Mouse (Mus musculus) cerebellum, adult 9-11 months (tissue): ENCODE measurements at regions not wholly inside any gene's neighbourhood (a gene's known extent, or its start where the extent isn't known, plus 50 kb on each side); places are given as distances from the start of the nearest gene placed in this dataset.
"Not testable (repeated sequence)": the region's sequence is repeated elsewhere in the genome, so short reads cannot be mapped to it uniquely, and the experiment has no call there.

ENCODE experiments used
- DNase-seq: peaks from one replicate; pipeline ENCODE4 v3.0.0; 2022

- DNase-seq: peak; percentile 17
Observed at GRCm38 (mm10) chr14:33691690-33692089, 102.7 kb downstream of the Ptpn20 start.

GRCm38 (mm10) chr14:33694224-33694623 is 105.2 kb downstream of the Ptpn20 start:
- no peak for DNase-seq

DNA sequence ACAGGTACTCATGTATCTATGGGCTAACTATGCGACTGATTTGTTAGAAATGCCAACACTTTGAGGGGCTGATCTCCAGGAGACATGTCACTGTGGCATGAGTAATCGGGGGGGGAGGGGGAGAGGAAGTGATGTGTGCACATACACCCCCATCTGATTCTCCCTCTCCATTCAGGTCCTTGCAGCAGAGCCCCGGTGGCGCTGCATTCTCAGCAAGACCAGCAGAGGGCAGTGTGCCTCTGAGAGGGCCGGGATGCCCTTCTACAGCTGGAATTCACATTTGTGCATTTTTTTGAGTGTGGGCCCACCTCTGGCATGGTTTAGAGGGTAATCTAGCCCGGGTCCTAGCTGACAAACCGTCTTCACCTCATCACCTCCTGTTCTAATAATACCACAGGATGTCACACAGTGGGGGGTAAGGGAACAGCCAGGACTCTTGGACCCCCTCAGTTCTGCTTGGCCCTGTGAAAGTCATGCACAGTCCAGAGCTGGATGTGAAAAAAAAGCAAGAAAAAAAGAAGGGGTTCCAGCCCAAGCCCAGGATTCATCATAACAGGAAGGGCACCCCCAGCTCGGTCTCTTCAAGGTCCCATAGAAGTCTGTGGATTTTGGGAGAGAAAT is 106.5 kb downstream of the Ptpn20 start:
- DNase-seq: peak; percentile 18

- no peak for DNase-seq
Observed at GRCm38 (mm10) chr14:33696817-33697216, 107.8 kb downstream of the Ptpn20 start.

DNA sequence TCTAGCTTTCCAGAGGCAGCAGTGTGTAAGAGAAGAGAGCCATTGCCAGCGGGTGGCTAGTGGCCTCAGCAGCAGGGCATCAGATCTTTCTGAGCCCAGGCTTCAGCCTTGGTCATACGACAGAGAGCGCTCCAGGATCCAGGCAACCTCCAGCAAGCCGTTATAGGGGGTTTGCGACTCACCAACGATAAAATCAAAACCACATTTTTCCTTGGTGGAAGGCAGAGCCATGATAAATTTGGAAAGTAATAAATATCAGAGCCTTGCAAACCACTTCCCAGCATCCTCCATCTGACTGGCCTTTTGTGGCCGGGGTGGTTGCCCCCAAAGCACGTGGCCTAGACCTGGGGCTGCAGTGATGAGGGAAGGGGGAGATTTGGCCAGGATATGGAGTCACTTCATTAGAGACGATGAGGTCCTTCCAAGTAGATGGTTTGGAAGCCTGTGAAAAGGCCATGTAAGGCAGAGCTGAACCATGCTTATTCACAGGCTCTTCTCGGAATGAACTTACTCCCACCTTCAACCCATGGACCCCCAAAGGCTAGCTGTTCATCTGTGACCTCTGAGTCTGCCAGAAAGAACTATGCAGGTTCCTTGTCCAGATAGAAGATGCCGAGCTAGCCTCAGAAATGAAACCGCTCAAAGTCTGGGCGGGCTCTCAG is 110.9 kb downstream of the Ptpn20 start:
- no peak for DNase-seq

DNA sequence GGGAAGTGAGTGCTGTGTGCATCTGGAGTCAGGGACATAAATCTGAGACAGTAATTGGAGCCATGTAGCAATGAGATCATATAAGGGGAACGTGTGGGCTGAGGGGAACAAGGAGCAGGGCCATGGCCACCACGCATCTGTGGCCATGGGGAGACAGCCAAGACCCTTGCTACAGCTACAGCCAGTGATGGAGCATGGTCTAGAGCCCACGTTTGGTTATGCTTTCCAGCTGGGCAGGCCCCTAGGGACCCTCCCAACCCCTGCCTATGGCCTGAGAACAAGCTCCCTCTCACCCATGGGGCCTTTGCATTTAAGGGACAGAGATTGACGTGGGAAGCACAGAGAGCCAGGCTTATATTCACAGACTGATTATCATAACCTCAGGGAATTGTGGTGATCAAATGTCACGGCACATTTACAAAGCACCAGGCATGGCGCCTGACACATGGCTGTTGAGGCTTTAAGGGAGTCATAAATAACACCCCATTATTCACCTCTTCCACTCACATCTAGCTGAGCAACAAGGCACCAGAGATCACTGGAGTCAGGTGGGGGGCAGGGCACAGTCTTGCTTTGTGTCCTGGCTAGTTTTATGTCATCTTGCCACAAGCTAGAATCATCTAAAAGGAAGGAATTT is 118.8 kb downstream of the Ptpn20 start:
- DNase-seq: no peak

DNA sequence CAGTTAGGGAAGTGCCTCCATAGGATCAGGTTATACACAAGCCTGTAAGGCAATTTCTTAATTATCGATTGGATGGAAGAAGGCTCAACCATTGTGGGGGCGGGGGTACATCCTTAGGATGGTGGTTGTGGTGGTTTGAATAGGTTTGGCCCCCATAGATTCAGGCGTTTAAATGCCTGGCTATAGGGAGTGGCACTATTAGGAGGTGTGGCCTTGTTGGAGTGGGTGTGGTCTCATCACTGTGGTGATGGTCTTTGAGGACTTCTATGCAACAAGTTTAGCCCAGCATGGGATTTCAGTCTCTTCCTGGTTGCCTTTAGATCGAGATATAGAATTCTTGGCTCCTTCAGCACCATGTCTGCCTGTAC is 119.3 kb downstream of the Ptpn20 start:
- no peak for DNase-seq

GRCm38 (mm10) chr14:33712458-33712857 is 123.5 kb downstream of the Ptpn20 start:
- DNase-seq: no peak

DNA sequence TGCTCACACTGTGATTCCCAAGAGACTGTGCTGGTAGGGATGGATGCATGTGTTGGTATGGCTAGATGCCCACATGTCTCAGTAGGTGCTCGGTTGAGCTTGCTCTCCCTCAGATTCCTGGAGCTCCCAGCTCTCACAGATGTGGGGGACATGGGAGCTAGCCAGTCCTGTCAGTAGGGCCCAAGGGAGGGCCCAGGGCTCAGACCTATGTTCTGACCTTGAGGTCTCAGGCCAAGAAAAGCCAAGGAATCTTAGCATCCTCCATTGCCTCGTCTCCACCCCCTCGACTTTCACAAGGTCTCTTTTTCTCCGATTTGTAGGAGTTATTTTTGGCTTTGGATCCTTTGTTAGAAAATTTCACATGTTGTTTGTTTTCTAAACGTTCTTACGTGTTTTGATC is 130.6 kb downstream of the Ptpn20 start:
- DNase-seq: no peak

DNA sequence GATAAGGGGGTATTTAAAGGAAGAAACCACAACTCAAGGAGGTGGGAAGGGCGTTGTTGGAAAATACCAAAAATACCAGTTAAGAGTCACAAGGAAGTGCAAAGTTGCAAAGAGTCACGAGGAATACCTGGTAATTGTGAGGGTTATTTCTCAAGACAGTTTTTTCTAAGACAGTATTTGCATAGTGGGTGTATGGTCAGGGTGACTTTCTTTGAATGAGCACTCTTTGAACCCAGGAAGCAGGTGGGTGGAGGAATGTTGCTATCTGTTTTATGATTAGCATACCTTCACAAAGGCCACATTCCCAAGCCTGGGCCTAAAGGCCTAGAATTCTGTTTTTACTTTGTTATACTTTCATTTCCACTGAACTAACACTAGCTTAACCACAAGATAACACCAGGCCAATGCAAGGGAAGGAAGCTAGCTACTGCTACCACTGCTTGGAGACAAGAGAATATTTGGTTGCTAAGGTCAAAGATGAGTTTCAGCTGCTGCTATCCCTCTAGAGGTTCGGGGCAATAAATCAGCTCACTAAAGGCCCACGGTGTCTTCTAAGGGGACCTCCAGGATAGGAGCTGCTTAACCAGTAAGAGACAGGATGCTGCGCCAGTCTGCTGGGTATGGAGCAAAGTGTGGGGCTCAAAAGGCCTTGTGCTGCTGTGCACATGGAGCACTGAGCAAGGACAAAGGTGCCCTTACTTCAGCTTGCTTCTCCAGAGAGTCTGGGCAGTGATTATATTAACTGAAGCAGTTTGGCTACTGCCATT is 133.6 kb downstream of the Ptpn20 start:
- not testable (repeated sequence) for DNase-seq

GRCm38 (mm10) chr14:33726500-33726899 is 137.5 kb downstream of the Ptpn20 start:
- no peak for DNase-seq

GRCm38 (mm10) chr14:33729115-33729884 is 140.3 kb downstream of the Ptpn20 start:
- DNase-seq: no peak

GRCm38 (mm10) chr14:33732698-33733097 is 143.7 kb downstream of the Ptpn20 start:
- peak; percentile 7 for DNase-seq

GRCm38 (mm10) chr14:33734446-33735043 is 145.5 kb downstream of the Ptpn20 start:
- peak; percentile 58 for DNase-seq

DNA sequence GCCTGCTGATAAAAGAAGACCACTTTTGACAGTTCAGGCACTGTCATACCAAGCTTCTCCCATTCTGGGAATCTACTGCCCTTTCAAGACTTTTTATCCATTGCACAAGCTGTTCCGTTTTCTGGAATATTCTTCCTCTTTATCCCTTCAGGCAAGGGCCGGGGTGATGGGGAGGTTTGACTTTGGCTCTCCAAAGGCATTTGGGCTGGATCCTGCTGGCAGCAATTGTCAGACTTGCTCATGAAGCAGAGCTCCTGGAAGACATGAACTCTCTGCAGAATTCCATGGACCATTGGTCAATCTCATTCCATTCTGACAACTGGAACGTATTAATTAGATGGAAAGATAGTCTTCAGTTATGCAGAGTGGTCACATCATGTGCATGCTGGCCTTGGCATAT is 146.6 kb downstream of the Ptpn20 start:
- no peak for DNase-seq

- DNase-seq: peak; percentile 11
Observed at GRCm38 (mm10) chr14:33746181-33746580, 157.2 kb downstream of the Ptpn20 start.

GRCm38 (mm10) chr14:33759656-33760055 is 163.7 kb upstream of the Gdf10 start:
- no peak for DNase-seq

DNA sequence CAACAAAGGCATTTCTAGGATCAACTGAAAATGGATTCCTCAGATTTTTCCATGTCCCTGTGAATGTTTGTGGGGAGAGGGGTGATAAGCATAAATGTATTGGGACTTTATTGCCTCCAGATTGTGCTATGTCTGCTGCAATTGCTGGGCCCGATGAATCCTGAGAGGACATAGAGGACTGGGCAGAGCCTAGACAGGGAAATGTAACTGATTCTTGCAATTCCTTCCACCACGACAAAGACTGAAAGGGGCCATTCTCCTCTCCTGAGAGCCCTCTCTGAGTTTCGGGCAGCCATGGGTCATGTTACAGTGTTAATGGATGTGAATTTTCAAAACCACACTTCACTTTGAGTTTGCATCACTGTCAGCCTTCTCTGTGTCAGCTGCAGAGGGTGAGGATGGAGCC is 159.7 kb upstream of the Gdf10 start:
- DNase-seq: no peak

DNA sequence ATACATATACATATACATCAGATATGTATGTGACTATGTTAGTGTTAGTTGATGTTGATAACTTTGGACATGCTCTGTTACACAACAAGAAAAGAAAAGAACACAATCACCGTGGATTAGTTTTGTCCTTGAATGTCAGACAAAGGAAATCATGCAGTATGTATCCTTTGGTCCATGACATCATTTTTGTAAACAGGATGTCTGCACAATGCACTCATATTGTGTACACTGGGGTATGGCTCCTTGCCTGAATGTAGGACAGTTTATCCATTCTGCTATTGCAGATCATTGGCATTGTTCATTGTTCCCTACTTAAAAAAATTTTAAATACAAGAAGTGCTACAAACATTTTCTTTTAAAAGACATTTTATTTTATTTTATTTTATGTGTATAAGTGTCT is 157.6 kb upstream of the Gdf10 start:
- no peak for DNase-seq

DNA sequence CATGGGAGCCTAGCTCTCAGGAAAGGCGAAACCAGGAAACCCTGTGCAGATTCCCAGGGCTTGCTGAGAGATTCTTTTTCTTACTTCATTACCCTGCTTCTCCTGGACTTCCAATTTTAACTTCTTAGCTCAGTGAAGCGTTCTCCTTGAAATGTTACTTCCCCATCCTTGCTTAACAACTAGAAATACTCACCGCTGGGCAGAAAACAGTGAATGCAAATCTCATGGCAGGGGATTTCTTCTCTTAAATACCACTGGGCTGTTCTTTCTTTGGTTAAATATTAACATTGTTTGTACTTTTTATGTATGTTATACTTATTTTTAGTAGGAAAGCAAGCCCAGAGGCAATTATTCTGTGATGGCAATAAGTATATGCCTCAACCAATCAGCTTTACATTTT is 151.0 kb upstream of the Gdf10 start:
- no peak for DNase-seq

- no peak for DNase-seq
Observed at GRCm38 (mm10) chr14:33789556-33789955, 133.8 kb upstream of the Gdf10 start.

DNA sequence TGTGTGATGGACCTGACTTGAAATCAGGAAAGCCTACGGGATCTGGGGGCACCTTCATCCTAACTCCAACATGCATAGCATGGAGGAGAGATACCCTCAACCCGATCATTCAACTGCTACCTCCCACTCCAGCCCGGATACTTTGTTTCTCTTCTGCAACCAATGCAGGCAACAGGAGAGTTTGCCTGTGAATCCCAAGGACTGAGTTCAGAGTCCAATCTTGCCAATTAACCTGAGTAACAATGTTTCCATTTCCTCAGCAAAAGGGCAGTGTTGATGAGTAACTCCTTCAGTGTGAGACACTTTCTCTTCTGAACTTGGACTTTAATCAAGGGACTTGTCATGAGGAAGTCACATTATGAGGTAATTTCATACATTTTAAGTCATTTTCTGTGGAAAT is 129.1 kb upstream of the Gdf10 start:
- no peak for DNase-seq
